Mouse (Mus musculus) erythroblast, embryonic 14.5 days (primary cell): ENCODE measurements around the gene Hddc3. TPM values are rescaled to one million over a fixed set of nuclear protein-coding genes. Genes with fewer than 3 reads are reported as not detected.

Experiments used
- H3K27me3 ChIP-seq: 2 replicates; pipeline ENCODE4 v1.6.1; 2012; ENCODE audit warnings: inconsistent platforms; ENCODE audit not compliant: control insufficient read depth
- H3K36me3 ChIP-seq: 2 replicates; pipeline ENCODE4 v1.6.1; 2012; ENCODE audit warnings: mild to moderate bottlenecking, inconsistent platforms; ENCODE audit not compliant: control insufficient read depth
- H3K4me1 ChIP-seq: 2 replicates; pipeline ENCODE4 v1.6.1; 2012; ENCODE audit warnings: inconsistent platforms; ENCODE audit not compliant: control insufficient read depth
- H3K4me3 ChIP-seq: replicated peaks from 2 replicates; pipeline ENCODE3; 2012; ENCODE audit warnings: moderate library complexity, mild to moderate bottlenecking, inconsistent platforms
- H3K9me3 ChIP-seq: 2 replicates; pipeline ENCODE4 v1.6.1; 2012; ENCODE audit warnings: low read length, inconsistent platforms, mixed read lengths; ENCODE audit not compliant: control insufficient read depth
- GATA1 ChIP-seq: IDR thresholded peaks from 2 replicates; pipeline ENCODE4 v1.6.1; 2012; ENCODE audit warnings: low read length, inconsistent platforms, mixed read lengths
- TAL1 ChIP-seq: IDR thresholded peaks from 3 replicates; pipeline ENCODE4 v1.6.1; 2012; ENCODE audit warnings: low read length, inconsistent platforms, mixed read lengths
- polyA plus RNA-seq: library from polyadenylated mRNA; stranded (reverse); fragments of >175 nt; gene quantifications from 2 replicates; pipeline ENCODE4 v1.2.3, GENCODE M21; 2012

Hddc3 gene
- polyA plus RNA-seq, 1 experiment: 1.4 TPM

DNA sequence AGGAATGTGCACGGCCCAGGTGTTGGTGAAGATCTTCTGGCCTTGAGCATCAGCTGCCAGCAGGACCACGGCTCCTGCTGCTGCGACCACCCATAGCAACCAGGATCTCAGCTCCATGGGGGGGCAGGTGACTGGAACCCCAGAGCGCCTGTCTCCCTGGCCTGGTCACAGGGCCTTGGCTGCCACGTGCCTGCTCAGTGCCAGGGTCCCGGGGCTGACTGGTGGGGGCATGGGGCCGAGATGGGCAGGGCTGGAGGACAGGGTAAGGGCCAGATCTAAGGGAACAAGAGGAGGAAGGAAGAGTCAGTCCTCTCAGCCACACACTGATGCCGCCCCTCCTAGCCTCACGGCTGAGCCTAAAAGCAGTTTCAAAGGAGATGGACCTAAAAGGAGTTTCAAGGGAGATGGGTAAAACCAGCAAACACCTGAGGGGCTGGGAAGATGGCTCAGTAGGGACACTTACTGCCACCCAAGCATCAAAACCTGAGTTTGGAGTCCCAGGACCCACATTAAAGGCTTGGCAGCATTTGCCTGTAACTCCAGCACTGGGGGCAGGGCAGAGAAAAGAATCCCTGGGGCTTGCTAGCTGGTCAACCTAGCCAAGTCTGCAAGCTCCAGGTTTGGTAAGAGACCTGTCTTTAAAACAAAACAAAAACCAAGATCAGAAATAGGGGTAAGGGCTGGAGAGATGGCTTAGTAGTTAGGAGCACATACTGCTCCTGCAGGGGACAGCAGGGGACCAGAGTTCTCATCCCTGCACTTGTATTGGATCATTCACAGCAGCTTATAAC lies 55.9 kb downstream of the Hddc3 start:
- Histone ChIP-seq H3K27me3 (peaks cover 40% of the 10 kb centered on the region), H3K36me3 (peaks cover 24% of the 10 kb centered on the region), H3K4me1 (peaks cover 32% of the 10 kb centered on the region), H3K4me3 (no peak overlapping the region), H3K9me3 (no peaks in the 10 kb centered on the region)
- TF ChIP-seq GATA1 (no peak), TAL1 (no peak)

- Histone ChIP-seq H3K9me3 (no peaks in the 10 kb centered on the region), H3K4me1 (peaks cover 41% of the 10 kb centered on the region), H3K27me3 (peaks cover 52% of the 10 kb centered on the region), H3K36me3 (peaks cover 24% of the 10 kb centered on the region), H3K4me3 (no peak overlapping the region)
- TF ChIP-seq GATA1: no peak
- TF ChIP-seq TAL1: no peak
These were observed 57.2 kb downstream of the Hddc3 start for GRCm38 (mm10) chr7:80400099-80400498.

Other genes starting within 250 kb of the Hddc3 start
- 3.8 and 4.1 TPM in 2 replicates for gene Idh2, start 227.7 kb upstream of the Hddc3 start, polyA plus RNA-seq
- gene Sema4b, start 156.3 kb upstream of the Hddc3 start, polyA plus RNA-seq: 3.1 and 3.2 TPM in 2 replicates
- gene Cib1, start 110.3 kb upstream of the Hddc3 start, polyA plus RNA-seq: 9.1 and 10.7 TPM in 2 replicates
- gene Gdpgp1, start 110.2 kb upstream of the Hddc3 start, polyA plus RNA-seq: 0.06 and 0.17 TPM in 2 replicates
- gene Ttll13, start 96.7 kb upstream of the Hddc3 start, polyA plus RNA-seq: 0.06 and 0.42 TPM in 2 replicates
- gene Ngrn, start 81.9 kb upstream of the Hddc3 start, polyA plus RNA-seq: 2.9 and 4.1 TPM in 2 replicates
- gene Vps33b, start 73.5 kb upstream of the Hddc3 start, polyA plus RNA-seq: 0.13 and 0.14 TPM in 2 replicates
- 3.0 and 4.6 TPM in 2 replicates for gene Prc1, start 48.7 kb upstream of the Hddc3 start, polyA plus RNA-seq
- 0.21 and 0.34 TPM in 2 replicates for gene Rccd1, start 18.6 kb upstream of the Hddc3 start, polyA plus RNA-seq
- 1.5 and 2.7 TPM in 2 replicates for gene Unc45a, start 2.1 kb upstream of the Hddc3 start, polyA plus RNA-seq
- 0.05 and 0.14 TPM in 2 replicates for gene Man2a2, start 28.3 kb downstream of the Hddc3 start, polyA plus RNA-seq
- 0.69 and 0.95 TPM in 2 replicates for gene Fes, start 44.8 kb downstream of the Hddc3 start, polyA plus RNA-seq
- gene Furin, start 62.3 kb downstream of the Hddc3 start, polyA plus RNA-seq: 0.65 and 0.76 TPM in 2 replicates
- 24.6 and 27.8 TPM in 2 replicates for gene Blm, start 192.0 kb downstream of the Hddc3 start, polyA plus RNA-seq